Mouse (Mus musculus) layer of hippocampus, postnatal 25 days (tissue): ENCODE data around the gene Ppox. TPM values are rescaled to one million over a fixed set of nuclear protein-coding genes. Genes with fewer than 3 reads are reported as not detected.

Source experiments
- DNase-seq, 2 experiments: peaks; one replicate each; pipeline ENCODE4 v3.0.0; 2022; ENCODE audit warnings: mixed read lengths in 2 of 2, low spot score in 1 of 2; ENCODE audit errors: extremely low spot score in 1 of 2
- total RNA-seq, 2 experiments: library from RNA; stranded (reverse); gene quantifications; 2 replicates each; pipeline ENCODE4 v1.2.3; 2021

Gene Ppox
- total RNA-seq, 2 experiments from 2014 or later: 21.9 to 33.4 TPM

DNA sequence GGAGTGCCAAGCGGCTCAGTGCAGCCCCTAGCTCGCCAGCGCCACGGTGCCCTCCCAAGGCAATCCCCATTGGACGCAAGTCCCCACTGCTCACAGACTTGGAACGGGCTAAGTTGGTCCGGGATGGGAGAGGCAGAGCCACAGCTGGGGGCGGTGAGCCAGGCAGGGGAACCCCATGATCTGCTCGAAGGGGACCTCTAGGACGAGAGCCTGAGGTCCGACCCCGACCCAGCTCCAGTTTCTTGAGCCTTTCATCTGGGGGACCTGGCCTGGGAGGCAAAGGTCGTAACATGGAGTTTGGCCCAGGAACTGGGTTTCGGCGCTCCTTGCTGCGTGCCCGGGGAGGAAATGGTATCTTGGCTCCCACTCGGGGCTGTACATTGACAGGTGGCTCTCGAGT lies 5.5 kb upstream of the Ppox start:
- DNase-seq: peak in 1 of 2 experiments; percentile 8

GRCm38 (mm10) chr1:171285096-171285892 lies 4.3 kb upstream of the Ppox start:
- peak in 1 of 2 experiments; percentile 8 for DNase-seq

DNA sequence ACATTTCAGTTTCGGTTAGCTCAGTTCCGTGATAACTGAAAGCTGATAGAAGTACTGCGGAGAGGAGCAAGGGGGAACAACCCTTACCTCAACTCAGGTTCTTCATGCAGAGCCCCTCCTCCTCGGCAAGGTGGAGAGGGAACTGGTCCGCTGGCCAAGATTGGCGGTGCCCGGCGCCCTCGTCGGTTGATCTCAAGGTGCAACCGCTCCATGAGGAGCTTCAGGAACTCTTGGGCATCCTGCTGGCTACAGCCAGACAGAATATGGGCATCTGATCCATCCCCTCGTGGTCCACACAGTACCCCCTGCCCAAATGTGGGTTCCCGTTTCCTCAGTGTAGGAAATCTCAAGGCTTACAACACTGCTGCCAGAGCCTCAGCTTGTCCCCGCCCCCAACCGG lies 3.5 kb upstream of the Ppox start:
- DNase-seq: peak in 1 of 2 experiments; percentile 6

- peak in 1 of 2 experiments; percentile 5 for DNase-seq
Observed at GRCm38 (mm10) chr1:171283188-171284160, 2.5 kb upstream of the Ppox start.

- DNase-seq: no peak
Observed at GRCm38 (mm10) chr1:171282086-171282805, 1.3 kb upstream of the Ppox start.

GRCm38 (mm10) chr1:171281528-171281923 lies 540 bp upstream of the Ppox start:
- DNase-seq: peak in 1 of 2 experiments; percentile 77

- peak in 1 of 2 experiments; percentile 6 for DNase-seq
Observed at GRCm38 (mm10) chr1:171280250-171280915, 603 bp downstream of the Ppox start.

DNA sequence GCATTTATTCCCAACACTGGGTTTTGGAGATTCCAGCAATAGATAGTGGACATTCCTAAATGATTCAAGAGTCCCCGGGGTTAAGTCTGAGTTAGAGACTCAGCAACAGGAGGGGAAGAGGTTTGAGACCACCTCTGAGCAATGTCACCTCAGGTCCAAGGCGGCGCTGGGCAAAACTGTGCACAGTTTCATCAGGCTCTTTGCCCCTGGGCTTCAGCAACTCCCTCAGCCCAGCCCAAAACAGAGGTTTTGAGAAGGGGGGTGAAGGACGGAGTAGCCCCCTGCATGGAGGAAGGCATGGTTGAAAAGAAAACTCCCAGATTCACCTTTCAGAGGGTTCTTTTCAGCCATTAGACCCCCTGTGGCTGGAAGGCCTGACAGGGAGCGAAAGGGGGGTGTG lies 1.3 kb downstream of the Ppox start:
- DNase-seq: peak in 1 of 2 experiments; percentile 6

GRCm38 (mm10) chr1:171279012-171279705 lies 1.8 kb downstream of the Ppox start:
- no peak for DNase-seq

DNA sequence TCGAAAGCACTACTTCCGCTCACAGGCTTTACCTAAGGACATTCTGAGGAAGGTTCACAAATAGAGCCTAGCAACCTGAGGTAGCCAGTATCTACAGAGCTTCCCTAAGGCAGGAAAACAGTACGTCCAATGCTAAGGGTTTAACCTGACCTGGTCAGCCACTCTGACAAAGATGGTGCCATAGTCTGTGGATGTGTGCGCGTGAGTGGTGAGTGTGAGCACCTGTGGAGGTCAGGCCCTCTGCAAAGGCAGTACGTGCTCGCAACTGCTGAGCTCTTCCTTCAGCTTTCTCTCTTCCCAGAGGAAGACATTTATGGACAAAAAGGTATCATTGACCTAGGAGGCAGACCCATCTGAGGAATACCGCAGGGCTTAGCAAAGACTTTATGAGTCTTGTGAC lies 2.5 kb downstream of the Ppox start:
- DNase-seq: no peak

GRCm38 (mm10) chr1:171277736-171278135 lies 3.2 kb downstream of the Ppox start:
- no peak for DNase-seq

DNA sequence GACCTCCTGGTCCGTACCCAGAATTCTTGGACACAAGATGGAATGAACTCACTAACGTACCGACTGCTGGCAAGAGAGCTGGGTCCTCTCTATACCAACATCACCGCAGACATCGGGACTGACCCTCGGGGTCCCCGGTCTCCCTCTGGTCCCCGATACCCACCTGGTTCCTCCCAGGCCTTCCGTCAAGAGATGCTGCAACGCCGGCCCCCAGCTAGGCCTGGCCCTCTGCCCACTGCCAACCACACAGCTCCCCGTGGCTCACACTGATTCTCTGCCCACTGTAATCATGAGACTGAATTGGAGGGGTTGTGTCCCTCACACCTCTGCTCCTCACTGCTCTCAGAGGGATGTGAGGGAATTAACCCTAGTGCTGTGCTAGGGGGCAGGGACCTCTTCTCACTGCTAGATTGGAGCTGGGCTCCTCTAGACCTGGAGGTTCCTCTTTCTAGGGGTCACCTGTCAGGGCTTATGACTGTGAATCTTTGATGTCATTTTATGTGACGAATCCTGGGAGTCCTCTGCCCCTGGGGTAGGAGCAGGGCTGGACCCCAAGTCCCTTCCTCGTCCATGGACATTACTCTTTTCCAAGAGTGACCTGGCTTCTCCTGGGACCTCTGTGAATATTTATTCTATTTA lies 4.8 kb downstream of the Ppox start:
- no peak for DNase-seq

- DNase-seq: no peak
Observed at GRCm38 (mm10) chr1:171275144-171275734, 5.7 kb downstream of the Ppox start.

DNA sequence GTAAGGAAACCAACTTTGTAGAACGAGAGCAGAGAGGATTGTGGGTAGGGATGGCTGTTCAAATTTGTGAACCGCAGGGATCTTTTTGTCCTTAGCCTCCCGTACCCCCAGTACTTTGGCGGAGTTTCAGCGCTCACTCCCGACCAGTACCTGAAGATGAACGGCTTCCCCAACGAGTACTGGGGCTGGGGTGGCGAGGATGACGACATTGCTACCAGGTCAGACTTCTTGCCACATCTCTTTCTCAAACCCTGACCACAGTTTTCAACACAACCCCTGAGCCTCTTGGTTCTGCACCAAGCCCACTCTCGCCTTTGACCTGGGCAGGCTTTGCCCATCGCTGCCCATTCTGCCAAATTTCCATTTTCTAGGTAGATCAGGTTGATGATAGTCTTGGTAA lies 6.8 kb downstream of the Ppox start:
- DNase-seq: no peak

DNA sequence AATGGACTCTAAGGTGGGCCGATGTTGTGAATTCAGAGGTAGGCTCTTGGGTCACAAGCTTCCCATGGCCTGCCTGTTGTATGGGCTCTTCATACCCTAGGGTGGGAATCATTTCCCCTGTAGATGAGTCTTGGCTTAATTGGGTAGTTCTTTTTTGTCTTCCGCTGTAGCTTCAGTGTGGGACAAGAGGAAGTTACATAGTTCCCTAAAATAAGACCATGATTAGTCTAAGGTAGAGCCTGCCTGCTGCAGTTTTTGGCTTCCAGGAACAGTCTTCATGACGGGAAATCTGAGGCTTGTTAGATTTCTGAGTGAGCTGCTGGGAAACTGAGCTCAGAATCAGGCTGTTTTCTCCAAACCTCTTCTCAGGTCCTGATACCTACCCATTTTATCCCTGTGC lies 8.9 kb downstream of the Ppox start:
- DNase-seq: no peak

DNA sequence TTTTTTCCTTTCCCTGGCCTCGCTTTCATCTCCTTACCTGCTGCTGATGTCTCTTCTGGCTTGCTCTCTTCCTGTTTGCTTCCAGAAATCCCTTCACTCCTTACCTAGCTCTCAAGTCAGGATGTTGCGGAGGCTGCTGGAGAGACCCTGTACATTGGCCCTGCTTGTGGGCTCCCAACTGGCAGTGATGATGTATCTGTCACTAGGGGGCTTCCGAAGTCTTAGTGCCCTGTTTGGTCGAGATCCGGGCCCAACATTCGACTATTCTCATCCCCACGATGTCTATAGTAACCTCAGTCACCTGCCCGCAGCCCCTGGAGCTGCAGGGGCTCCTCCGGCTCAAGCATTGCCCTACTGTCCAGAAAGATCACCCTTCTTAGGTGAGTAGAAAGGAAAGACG lies 9.4 kb downstream of the Ppox start:
- DNase-seq: no peak

GRCm38 (mm10) chr1:171271196-171271595 lies 9.8 kb downstream of the Ppox start:
- no peak for DNase-seq

DNA sequence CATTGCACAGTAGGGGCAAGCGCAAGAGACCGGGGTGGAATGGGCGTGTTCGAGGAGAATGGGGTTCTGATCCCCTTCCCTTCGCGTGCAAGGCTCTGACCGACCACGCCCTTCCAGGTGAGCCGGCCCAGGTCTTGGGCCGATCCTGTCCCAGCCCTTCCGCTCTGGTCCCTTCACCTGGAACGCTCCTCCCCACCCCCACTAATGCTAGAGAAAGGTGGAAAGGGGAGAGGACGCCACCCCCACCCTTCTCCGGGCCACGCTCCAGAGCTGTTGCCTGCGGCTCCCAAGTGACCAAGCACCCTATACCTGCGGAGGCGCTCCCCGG lies 10.4 kb downstream of the Ppox start:
- DNase-seq: no peak
